Mouse (Mus musculus): ENCODE measurements around the gene Lrg1.
A peak's percentile ranks its signal among the peaks of the same experiment; 100 is the strongest.

Lrg1 gene

DNA sequence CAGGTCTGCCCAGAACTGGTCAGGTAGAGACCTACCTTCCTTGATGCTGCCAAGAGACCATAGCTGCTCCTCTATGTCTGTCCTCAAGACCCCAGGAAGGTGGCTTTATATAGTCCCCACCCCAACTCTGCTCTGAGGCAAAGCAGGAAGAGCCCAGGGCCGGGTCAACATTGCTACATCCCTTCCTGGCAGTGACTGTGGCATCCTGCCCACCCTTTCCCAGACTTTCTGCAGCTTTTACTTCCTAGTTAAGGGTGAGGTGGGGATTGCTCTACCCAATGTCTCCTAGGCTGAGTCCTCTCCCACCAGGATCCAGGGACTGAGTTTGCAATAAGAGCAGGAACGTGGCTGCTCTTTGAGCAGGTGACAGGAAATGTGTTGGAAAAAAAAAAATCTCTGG is at the start of gene Lrg1:
Lrg1 (minus strand) TSS at position 176 of the 400 bp plus-strand sequence.
- DNase-seq (ENCODE audit: low spot score in 2 of 2) = no peak

GRCm38 (mm10) chr17:56171456-56171855 is 49.7 kb upstream of the Lrg1 start:
- no peak for DNase-seq (ENCODE audit: low spot score in 2 of 2)

GRCm38 (mm10) chr17:56170636-56171035 is 48.8 kb upstream of the Lrg1 start:
- DNase-seq (ENCODE audit: low spot score in 2 of 2) = no peak

DNA sequence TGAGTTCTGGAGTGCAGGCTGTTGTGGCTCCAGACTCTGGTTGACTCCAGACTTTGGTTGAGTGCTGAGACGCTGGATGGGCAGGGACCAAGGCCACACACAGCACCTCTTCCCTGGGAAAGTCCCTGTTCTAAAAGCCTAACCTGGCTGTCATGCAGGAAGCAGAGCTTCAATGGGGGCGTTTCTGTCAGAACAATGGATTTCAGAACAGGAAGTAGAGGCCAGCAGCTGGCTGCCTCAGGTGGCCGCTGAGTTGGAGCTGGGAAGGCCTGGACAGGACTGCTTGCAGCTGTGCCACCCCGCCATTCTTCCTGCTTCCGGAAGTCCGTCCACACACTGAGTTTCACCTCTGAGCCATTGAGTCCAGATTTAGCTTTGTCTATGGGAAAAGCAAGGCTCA is 48.0 kb upstream of the Lrg1 start:
- no peak for DNase-seq (ENCODE audit: low spot score in 2 of 2)

DNA sequence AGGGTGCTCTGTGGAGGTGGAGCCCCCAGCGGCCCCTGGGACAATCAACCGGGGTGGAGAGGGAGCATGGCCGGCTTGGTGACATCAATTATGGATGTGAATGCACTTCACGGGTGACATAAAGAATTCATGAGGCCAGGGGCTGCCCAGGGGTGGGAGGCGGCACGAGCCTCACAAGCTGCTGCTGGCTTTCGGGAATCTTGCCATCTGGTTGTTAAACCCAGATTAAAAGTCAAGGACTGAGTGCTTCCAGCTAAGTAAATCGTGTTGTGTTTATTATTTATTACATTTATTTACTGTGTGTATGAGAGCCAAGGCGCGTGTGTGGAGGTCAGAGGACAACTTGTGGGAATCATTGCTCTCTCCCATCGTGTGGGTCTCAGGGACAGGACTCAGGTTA is 43.9 kb upstream of the Lrg1 start:
- no peak for DNase-seq (ENCODE audit: low spot score in 2 of 2)

- no peak for DNase-seq (ENCODE audit: low spot score in 2 of 2)
Measured at GRCm38 (mm10) chr17:56164510-56164909, 42.7 kb upstream of the Lrg1 start.

DNA sequence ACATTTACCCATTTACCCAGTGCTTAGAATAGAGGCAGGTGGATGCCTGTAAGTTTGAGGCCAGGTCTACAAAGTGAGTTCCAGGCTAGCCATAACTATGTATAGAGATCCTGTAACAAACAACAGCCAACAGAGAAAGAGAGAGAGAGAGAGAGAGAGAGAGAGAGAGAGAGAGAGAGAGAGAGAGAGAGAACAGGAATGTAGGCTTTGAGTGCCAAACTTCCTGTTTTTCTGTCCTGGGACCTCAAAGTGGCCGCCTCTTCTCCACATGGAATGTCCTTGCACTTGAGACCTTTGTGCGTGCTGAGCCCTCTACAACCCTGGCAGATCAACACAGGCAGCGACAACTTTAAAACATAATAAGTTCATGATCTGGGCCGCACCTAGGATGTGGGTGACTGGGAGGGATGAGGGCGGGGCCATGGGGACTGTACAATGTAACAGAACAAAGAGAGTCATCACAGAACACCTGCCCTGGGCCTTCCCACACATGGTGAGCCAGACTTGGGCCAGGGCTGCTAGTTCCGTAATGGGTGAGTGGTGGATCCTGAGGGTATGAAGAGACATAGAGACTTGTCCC is 41.8 kb upstream of the Lrg1 start:
- no peak for DNase-seq (ENCODE audit: low spot score in 2 of 2)

DNA sequence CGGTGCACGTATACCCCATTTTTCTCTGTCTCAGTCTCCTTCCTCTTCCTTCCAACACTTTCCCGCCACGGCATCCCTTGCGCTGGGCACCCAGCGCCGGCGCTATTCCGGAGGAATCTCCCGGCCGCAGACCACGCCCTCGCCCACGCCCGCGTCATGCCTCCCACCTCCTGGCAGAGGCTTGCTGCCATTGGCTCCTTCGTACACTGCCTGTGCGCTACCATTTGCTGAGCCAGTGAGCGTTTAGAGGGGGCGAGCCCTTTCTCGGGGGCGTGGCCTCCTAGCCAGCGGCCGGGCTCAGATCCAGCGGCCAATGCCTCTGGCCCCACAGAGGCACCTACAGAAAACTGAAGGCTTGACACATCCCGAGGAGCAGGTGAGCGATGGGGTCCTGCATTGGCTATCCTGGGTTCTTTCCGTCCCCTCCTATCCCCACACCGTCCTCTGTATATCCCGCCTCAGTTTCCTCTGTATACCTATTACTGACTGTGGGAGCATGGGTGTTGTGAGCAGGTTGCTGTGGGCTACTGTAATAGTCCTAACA is 40.5 kb upstream of the Lrg1 start, which contains the start of gene Tnfaip8l1:
Tnfaip8l1 (plus strand) TSS at position 247 of the 544 bp plus-strand sequence.
- peak; percentile 84 to 90 for DNase-seq (ENCODE audit: low spot score in 2 of 2)

- peak in 1 of 2 experiments; percentile 31 for DNase-seq (ENCODE audit: low spot score in 2 of 2)
Measured at GRCm38 (mm10) chr17:56159729-56160128, 37.9 kb upstream of the Lrg1 start.

DNA sequence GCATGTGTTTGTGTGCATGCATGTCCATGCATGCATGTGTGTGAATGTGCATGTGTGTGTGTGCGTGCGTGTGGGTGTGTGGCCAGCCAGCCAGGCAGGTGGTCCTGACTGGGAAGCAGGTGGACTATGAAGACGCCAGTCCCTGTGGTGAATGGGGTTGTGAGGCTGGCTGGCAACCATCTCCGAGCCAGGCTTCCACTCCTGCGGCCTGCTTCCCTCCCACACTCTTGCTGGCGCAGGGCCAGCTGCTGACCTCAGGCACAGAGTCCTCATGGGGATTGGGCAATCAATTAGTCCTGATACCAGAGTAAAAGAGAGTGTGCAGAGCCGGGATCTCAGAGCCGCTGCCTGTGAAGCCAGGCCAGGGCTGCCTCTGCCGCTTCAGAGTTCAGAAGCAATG is 31.8 kb upstream of the Lrg1 start:
- DNase-seq (ENCODE audit: low spot score in 2 of 2) = no peak

- DNase-seq (ENCODE audit: low spot score in 2 of 2) = no peak
Measured at GRCm38 (mm10) chr17:56149897-56150296, 28.1 kb upstream of the Lrg1 start.

- DNase-seq (ENCODE audit: low spot score in 2 of 2) = no peak
Measured at GRCm38 (mm10) chr17:56148790-56149618, 27.2 kb upstream of the Lrg1 start.

- no peak for DNase-seq (ENCODE audit: low spot score in 2 of 2)
Measured at GRCm38 (mm10) chr17:56148280-56148679, 26.5 kb upstream of the Lrg1 start.

GRCm38 (mm10) chr17:56147420-56147819 is 25.6 kb upstream of the Lrg1 start:
- no peak for DNase-seq (ENCODE audit: low spot score in 2 of 2)

GRCm38 (mm10) chr17:56146131-56146530 is 24.3 kb upstream of the Lrg1 start:
- no peak for DNase-seq (ENCODE audit: low spot score in 2 of 2)

GRCm38 (mm10) chr17:56144546-56144945 is 22.7 kb upstream of the Lrg1 start:
- DNase-seq (ENCODE audit: low spot score in 2 of 2) = no peak

DNA sequence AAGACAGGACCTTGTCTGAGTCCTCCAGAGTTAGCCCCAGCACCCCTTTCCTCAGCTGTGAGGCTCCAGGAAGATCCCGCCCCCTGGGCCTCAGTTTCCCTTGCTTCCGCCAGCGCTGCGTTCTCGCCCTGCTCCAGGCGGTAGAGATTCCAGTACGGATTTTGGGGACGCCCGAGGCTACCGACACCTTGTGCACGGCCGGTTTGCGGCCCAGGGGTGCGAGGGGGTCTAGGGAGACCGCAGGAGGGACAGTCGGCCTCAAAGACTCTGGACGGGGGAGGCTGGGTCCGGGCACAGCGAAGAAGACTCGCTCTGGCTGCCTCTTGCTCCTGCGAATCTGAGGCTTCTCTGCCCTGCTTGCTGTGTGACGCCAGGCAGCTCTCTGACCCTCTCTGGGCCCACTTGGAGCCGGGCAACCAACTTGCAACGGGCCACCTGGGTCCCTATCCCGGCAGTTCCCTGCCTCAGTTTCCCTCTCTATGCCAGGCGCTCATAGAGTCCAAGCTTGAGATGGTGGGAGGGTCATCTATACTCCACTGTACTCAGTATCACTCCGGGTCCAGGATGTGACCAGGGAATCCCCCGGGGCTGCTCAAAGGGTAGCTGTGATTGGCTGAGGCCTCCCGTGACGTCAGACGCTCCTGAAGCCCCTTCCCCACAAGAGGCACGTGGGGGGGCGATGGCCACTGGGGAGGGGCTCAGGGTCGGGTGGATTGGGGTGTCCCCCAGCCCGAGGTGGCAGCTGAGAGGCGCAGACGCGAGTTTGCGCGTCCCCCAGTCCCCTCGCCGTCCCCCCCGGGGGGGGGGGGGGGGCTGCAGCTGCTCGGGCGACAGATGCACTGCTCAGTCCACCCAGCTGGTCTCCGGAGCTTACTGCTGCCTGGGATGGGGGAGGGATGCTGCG is 20.2 kb upstream of the Lrg1 start:
- DNase-seq (ENCODE audit: low spot score in 2 of 2) = no peak

GRCm38 (mm10) chr17:56139858-56140595 is 18.2 kb upstream of the Lrg1 start, which contains the start of gene Sema6b:
Gene Sema6b (minus strand): TSS chr17:56140343.
- DNase-seq (ENCODE audit: low spot score in 2 of 2) = no peak

DNA sequence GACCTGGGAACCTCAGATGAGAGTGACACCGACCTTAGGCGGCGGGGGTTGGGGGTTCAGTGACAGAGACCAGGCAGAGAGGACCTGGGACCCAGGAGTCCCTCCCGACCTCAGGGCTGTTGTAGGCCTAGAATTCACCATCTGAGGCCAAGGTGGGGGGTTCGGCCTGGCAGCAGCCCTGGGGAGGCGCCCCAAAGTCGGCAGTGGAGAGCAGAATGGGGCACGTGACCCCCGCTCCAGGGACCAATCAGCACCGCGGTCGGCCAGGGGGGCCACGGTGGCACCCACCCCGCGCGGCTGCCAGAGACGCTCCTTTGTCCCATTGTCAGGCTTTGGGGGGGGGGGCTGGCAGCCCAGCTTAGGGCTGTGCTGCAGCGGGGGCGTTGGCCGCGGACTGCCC is 17.6 kb upstream of the Lrg1 start:
- DNase-seq (ENCODE audit: low spot score in 2 of 2) = no peak

GRCm38 (mm10) chr17:56137839-56138613 is 16.2 kb upstream of the Lrg1 start:
- no peak for DNase-seq (ENCODE audit: low spot score in 2 of 2)

All from urinary bladder, adult 18-20 months (tissue).